Comparison of ENCODE assay signal across 19 mouse cellular contexts in genomic region chr13:59719475-59719874, GRCm38 (mm10). TPM values are rescaled to one million over a fixed set of nuclear protein-coding genes. Genes with fewer than 3 reads are reported as not detected.
DNase-seq lines count a peak whose midpoint lies in the region; ATAC-seq and TF ChIP-seq lines count a peak whose summit lies in the region.
"Had no signal": no experiment of that assay in that cellular context is flagged by ENCODE, and none has a peak within 500 bp of the region (broad histone marks: within the 10 kb centered on the region; RNA-seq: fewer than 3 reads in every experiment).

No protein-coding gene starts in this region.

- no peak for TF ChIP-seq EP300 in liver, postnatal 0 days (IDR thresholded peaks at IDR 0.05; ENCODE audit: low read depth)

- H3K4me3 ChIP-seq in limb, embryonic 14.5 days (replicated peaks; ENCODE audit: low read length) = no peak overlapping the region
- H3K4me3 ChIP-seq in limb, embryonic 10.5 days = no peak overlapping the region
- H3K4me3 ChIP-seq in embryonic facial prominence, embryonic 15.5 days (replicated peaks) = no peak overlapping the region
- no peak overlapping the region for H3K4me3 ChIP-seq in liver, postnatal 0 days (ENCODE audit: low read depth, low read length)
- H3K4me3 ChIP-seq: midbrain, embryonic 12.5 days; myocyte had no signal

- TF ChIP-seq POLR2A in limb, embryonic 14.5 days (IDR thresholded peaks at IDR 0.05; ENCODE audit: borderline replicate concordance, extremely low read depth, insufficient read depth, insufficient read length) = no peak

- H3K27ac ChIP-seq in limb, embryonic 14.5 days (replicated peaks; ENCODE audit: low read depth, low read length) = 0 out of 2 replicates have a peak overlapping the region, but pooled peaks have one; percentile 10
- no peak overlapping the region for H3K27ac ChIP-seq in limb, embryonic 10.5 days
- peak overlapping the region; percentile 17; the same call in 1 of the 2 replicates for H3K27ac ChIP-seq in embryonic facial prominence, embryonic 15.5 days (replicated peaks)
- no peak overlapping the region for H3K27ac ChIP-seq in liver, postnatal 0 days (ENCODE audit: low read depth)
- H3K27ac ChIP-seq: midbrain, embryonic 12.5 days had no signal

- no peaks in the 10 kb centered on the region for H3K36me3 ChIP-seq in limb, embryonic 14.5 days (ENCODE audit: control insufficient read depth, insufficient read depth, low read length)
- H3K36me3 ChIP-seq in limb, embryonic 10.5 days = no peaks in the 10 kb centered on the region
- no peaks in the 10 kb centered on the region for H3K36me3 ChIP-seq in embryonic facial prominence, embryonic 15.5 days
- no peaks in the 10 kb centered on the region for H3K36me3 ChIP-seq in liver, postnatal 0 days (replicated peaks; ENCODE audit: insufficient read depth, low read length)
- H3K36me3 ChIP-seq: midbrain, embryonic 12.5 days had no signal

- TF ChIP-seq CTCF in liver, postnatal 0 days (IDR thresholded peaks at IDR 0.05; ENCODE audit: low read depth) = no peak

- no peak overlapping the region for H3K9ac ChIP-seq in limb, embryonic 14.5 days (ENCODE audit: low read depth, low read length, severe bottlenecking)
- no peak overlapping the region for H3K9ac ChIP-seq in embryonic facial prominence, embryonic 15.5 days
- no peak overlapping the region for H3K9ac ChIP-seq in liver, postnatal 0 days (replicated peaks)
- H3K9ac ChIP-seq: midbrain, embryonic 12.5 days had no signal

- H3K4me2 ChIP-seq in limb, embryonic 14.5 days (replicated peaks; ENCODE audit: low read depth, low read length, severe bottlenecking) = 0 out of 2 replicates have a peak overlapping the region, but pooled peaks have one; percentile 4
- no peak overlapping the region for H3K4me2 ChIP-seq in embryonic facial prominence, embryonic 15.5 days (replicated peaks)
- H3K4me2 ChIP-seq in liver, postnatal 0 days (ENCODE audit: low read depth, low read length) = no peak overlapping the region
- H3K4me2 ChIP-seq: midbrain, embryonic 12.5 days had no signal

- H3K4me1 ChIP-seq in limb, embryonic 14.5 days (ENCODE audit: control insufficient read depth, insufficient read depth, low read length) = peaks cover 5% of the 10 kb centered on the region; the same call in 1 of the 2 replicates
- peaks cover 13% of the 10 kb centered on the region for H3K4me1 ChIP-seq in limb, embryonic 10.5 days
- peaks cover 8% of the 10 kb centered on the region; the same call in 1 of the 2 replicates for H3K4me1 ChIP-seq in embryonic facial prominence, embryonic 15.5 days
- 0 out of 2 replicates have a peak, but pooled peaks cover 2% of the 10 kb centered on the region for H3K4me1 ChIP-seq in liver, postnatal 0 days (ENCODE audit: insufficient read depth)
- H3K4me1 ChIP-seq: midbrain, embryonic 12.5 days had no signal

- 100% methylated on average over 1 of the region's 1 CpGs for WGBS in limb, embryonic 14.5 days
- WGBS in limb, embryonic 10.5 days = 93% methylated on average over 1 of the region's 1 CpGs
- WGBS in embryonic facial prominence, embryonic 15.5 days = 75% methylated on average over 1 of the region's 1 CpGs
- WGBS in liver, postnatal 0 days (ENCODE audit: insufficient replicate concordance) = 75% methylated on average over 1 of the region's 1 CpGs

- no peak for ATAC-seq in limb, embryonic 14.5 days (ENCODE audit: low FRiP score, low read depth)
- peak; percentile 37; the same call in 1 of the 2 replicates for ATAC-seq in common myeloid progenitor, adult 5-6 weeks (replicated peaks; ENCODE audit: low read depth, poor library complexity, severe bottlenecking)
- ATAC-seq in embryonic facial prominence, embryonic 15.5 days (ENCODE audit: insufficient number of reproducible peaks, low FRiP score, low TSS enrichment, low read depth) = 0 out of 2 replicates have a peak, but pooled peaks have one; percentile 40
- peak; percentile 43 for ATAC-seq in liver, postnatal 0 days
- ATAC-seq: forebrain, embryonic 14.5 days; hindbrain, embryonic 16.5 days had no signal

- H3K27me3 ChIP-seq in limb, embryonic 14.5 days (ENCODE audit: control insufficient read depth, insufficient read depth, low read length) = no peaks in the 10 kb centered on the region
- H3K27me3 ChIP-seq in limb, embryonic 10.5 days (ENCODE audit: low read depth, poor library complexity, severe bottlenecking) = no peaks in the 10 kb centered on the region
- no peaks in the 10 kb centered on the region for H3K27me3 ChIP-seq in embryonic facial prominence, embryonic 15.5 days
- no peaks in the 10 kb centered on the region for H3K27me3 ChIP-seq in liver, postnatal 0 days (ENCODE audit: insufficient read depth, low read length)
- H3K27me3 ChIP-seq: Patski had no signal

- no peak for DNase-seq in limb, embryonic 14.5 days (ENCODE audit: low spot score)
- DNase-seq in limb, embryonic 10.5 days (ENCODE audit: low spot score) = no peak
- no peak for DNase-seq in liver, postnatal 0 days
- DNase-seq in embryo, embryonic 10 days (ENCODE audit: low spot score) = no peak
- DNase-seq in B cell, adult 2 months = no peak
- DNase-seq: cerebellum, postnatal 10 days; left cerebral cortex, postnatal 4 days; thymus, adult 18-20 months had no signal

- no peaks in the 10 kb centered on the region for H3K9me3 ChIP-seq in limb, embryonic 14.5 days (ENCODE audit: control insufficient read depth, low read length)
- H3K9me3 ChIP-seq in limb, embryonic 10.5 days (replicated peaks) = no peaks in the 10 kb centered on the region
- no peaks in the 10 kb centered on the region for H3K9me3 ChIP-seq in embryonic facial prominence, embryonic 15.5 days (replicated peaks)
- H3K9me3 ChIP-seq in liver, postnatal 0 days (ENCODE audit: low read length) = no peaks in the 10 kb centered on the region
- H3K9me3 ChIP-seq: midbrain, embryonic 12.5 days had no signal

RNA-seq across cellular contexts. Expression of gene Spata31d1b, which starts 7.4 kb away (rescaled TPM):
- 0.04 TPM in 2 replicates for polyA plus RNA-seq in limb, embryonic 14.5 days (2012; rRNA removed)
- 0.08 TPM in 1 of 2 replicates, not detected in the other for polyA plus RNA-seq in limb, embryonic 14.5 days (2014; fragmentation: Nextera tagmentation; extraction: Ambion mirVana)
- polyA plus RNA-seq in limb, embryonic 10.5 days (2016; fragmentation: Nextera tagmentation; extraction: Ambion mirVana) = not detected in 2 replicates
- not detected in 2 replicates for total RNA-seq in common myeloid progenitor, adult 5-6 weeks (2017)
- polyA plus RNA-seq in embryonic facial prominence, embryonic 15.5 days (2015; fragmentation: Nextera tagmentation; extraction: Ambion mirVana) = 0.08 TPM in 1 of 2 replicates, not detected in the other
- not detected in 2 replicates for polyA plus RNA-seq in liver, postnatal 0 days (2015; fragmentation: Nextera tagmentation; extraction: Ambion mirVana)
- total RNA-seq: adrenal gland, postnatal 4 days; granulocyte monocyte progenitor cell, adult 5-6 weeks; heart, postnatal 36 days; left cerebral cortex, postnatal 4 days had no signal
- polyA plus RNA-seq: forebrain, embryonic 14.5 days; midbrain, embryonic 12.5 days; myocyte; Patski had no signal

RNA-seq across cellular contexts. Expression of gene Spata31d1a, which starts 9.3 kb away (rescaled TPM):
- polyA plus RNA-seq in limb, embryonic 14.5 days (2012; rRNA removed) = 0.01 TPM in 2 replicates
- polyA plus RNA-seq in limb, embryonic 14.5 days (2014; fragmentation: Nextera tagmentation; extraction: Ambion mirVana) = 0.06 TPM in 1 of 2 replicates, not detected in the other
- polyA plus RNA-seq in limb, embryonic 10.5 days (2016; fragmentation: Nextera tagmentation; extraction: Ambion mirVana) = 0.05 TPM in 1 of 2 replicates, not detected in the other
- total RNA-seq in common myeloid progenitor, adult 5-6 weeks (2017) = not detected in 2 replicates
- 0.07 TPM in 1 of 2 replicates, not detected in the other for polyA plus RNA-seq in embryonic facial prominence, embryonic 15.5 days (2015; fragmentation: Nextera tagmentation; extraction: Ambion mirVana)
- 0.02 and 0.15 TPM in 2 replicates for polyA plus RNA-seq in liver, postnatal 0 days (2015; fragmentation: Nextera tagmentation; extraction: Ambion mirVana)
- total RNA-seq: adrenal gland, postnatal 4 days; granulocyte monocyte progenitor cell, adult 5-6 weeks; heart, postnatal 36 days had no signal
- polyA plus RNA-seq: forebrain, embryonic 14.5 days; hindbrain, embryonic 16.5 days; myocyte had no signal

RNA-seq across cellular contexts. Expression of gene Spata31d1d, which starts 12.1 kb away (rescaled TPM):
- 0.03 TPM in 2 replicates for polyA plus RNA-seq in limb, embryonic 14.5 days (2012; rRNA removed)
- polyA plus RNA-seq in limb, embryonic 14.5 days (2014; fragmentation: Nextera tagmentation; extraction: Ambion mirVana) = not detected in 2 replicates
- not detected in 2 replicates for polyA plus RNA-seq in limb, embryonic 10.5 days (2016; fragmentation: Nextera tagmentation; extraction: Ambion mirVana)
- not detected in 2 replicates for total RNA-seq in common myeloid progenitor, adult 5-6 weeks (2017)
- not detected in 2 replicates for polyA plus RNA-seq in embryonic facial prominence, embryonic 15.5 days (2015; fragmentation: Nextera tagmentation; extraction: Ambion mirVana)
- polyA plus RNA-seq in liver, postnatal 0 days (2015; fragmentation: Nextera tagmentation; extraction: Ambion mirVana) = not detected in 2 replicates
- total RNA-seq: adrenal gland, postnatal 4 days; granulocyte monocyte progenitor cell, adult 5-6 weeks; heart, postnatal 36 days; layer of hippocampus, postnatal 14 days had no signal
- polyA plus RNA-seq: forebrain, embryonic 14.5 days; hindbrain, embryonic 16.5 days; midbrain, embryonic 12.5 days; myocyte; Patski had no signal

RNA-seq across cellular contexts. Expression of gene 4921517D22Rik, which starts 25.6 kb away (rescaled TPM):
- polyA plus RNA-seq in limb, embryonic 14.5 days (2012; rRNA removed) = 0.12 TPM in 1 of 2 replicates, not detected in the other
- not detected in 2 replicates for polyA plus RNA-seq in limb, embryonic 14.5 days (2014; fragmentation: Nextera tagmentation; extraction: Ambion mirVana)
- not detected in 2 replicates for polyA plus RNA-seq in limb, embryonic 10.5 days (2016; fragmentation: Nextera tagmentation; extraction: Ambion mirVana)
- not detected in 2 replicates for total RNA-seq in common myeloid progenitor, adult 5-6 weeks (2017)
- polyA plus RNA-seq in embryonic facial prominence, embryonic 15.5 days (2015; fragmentation: Nextera tagmentation; extraction: Ambion mirVana) = not detected in 2 replicates
- polyA plus RNA-seq in liver, postnatal 0 days (2015; fragmentation: Nextera tagmentation; extraction: Ambion mirVana) = not detected in 2 replicates
- total RNA-seq: adrenal gland, postnatal 4 days; granulocyte monocyte progenitor cell, adult 5-6 weeks; heart, postnatal 36 days; layer of hippocampus, postnatal 14 days; left cerebral cortex, postnatal 4 days had no signal
- polyA plus RNA-seq: forebrain, embryonic 14.5 days; hindbrain, embryonic 16.5 days; midbrain, embryonic 12.5 days; myocyte; Patski had no signal

RNA-seq across cellular contexts. Expression of gene 1700014D04Rik, which starts 27.1 kb away (rescaled TPM):
- polyA plus RNA-seq in limb, embryonic 14.5 days (2012; rRNA removed) = 0.05 TPM in 1 of 2 replicates, not detected in the other
- polyA plus RNA-seq in limb, embryonic 14.5 days (2014; fragmentation: Nextera tagmentation; extraction: Ambion mirVana) = not detected in 2 replicates
- 0.31 TPM in 1 of 2 replicates, not detected in the other for polyA plus RNA-seq in limb, embryonic 10.5 days (2016; fragmentation: Nextera tagmentation; extraction: Ambion mirVana)
- total RNA-seq in common myeloid progenitor, adult 5-6 weeks (2017) = 0.18 TPM in 1 of 2 replicates, not detected in the other
- polyA plus RNA-seq in embryonic facial prominence, embryonic 15.5 days (2015; fragmentation: Nextera tagmentation; extraction: Ambion mirVana) = not detected in 2 replicates
- not detected in 2 replicates for polyA plus RNA-seq in liver, postnatal 0 days (2015; fragmentation: Nextera tagmentation; extraction: Ambion mirVana)
- total RNA-seq: granulocyte monocyte progenitor cell, adult 5-6 weeks; heart, postnatal 36 days had no signal
- polyA plus RNA-seq: forebrain, embryonic 14.5 days; midbrain, embryonic 12.5 days; myocyte had no signal

Comparison
In these comparisons a context has a peak if more than half of its experiments do, and no peak if none do; other contexts are left out.
1. H3K27ac ChIP-seq: peak in limb, embryonic 14.5 days (single experiment) and embryonic facial prominence, embryonic 15.5 days (single experiment); none in limb, embryonic 10.5 days (single experiment) and liver, postnatal 0 days (single experiment).